Mouse (Mus musculus) regulatory T cell (primary cell): ENCODE results near the gene Pla2g4d.

Experiments used
- in situ Hi-C: fragments of 300-600 bp; cut with MboI, MseI; formaldehyde crosslinking; loops from one replicate; pipeline ENCODE4 v1.15.1; 2025; ENCODE audit warnings: high pct_unique_total_duplicates

The Pla2g4d gene

DNA sequence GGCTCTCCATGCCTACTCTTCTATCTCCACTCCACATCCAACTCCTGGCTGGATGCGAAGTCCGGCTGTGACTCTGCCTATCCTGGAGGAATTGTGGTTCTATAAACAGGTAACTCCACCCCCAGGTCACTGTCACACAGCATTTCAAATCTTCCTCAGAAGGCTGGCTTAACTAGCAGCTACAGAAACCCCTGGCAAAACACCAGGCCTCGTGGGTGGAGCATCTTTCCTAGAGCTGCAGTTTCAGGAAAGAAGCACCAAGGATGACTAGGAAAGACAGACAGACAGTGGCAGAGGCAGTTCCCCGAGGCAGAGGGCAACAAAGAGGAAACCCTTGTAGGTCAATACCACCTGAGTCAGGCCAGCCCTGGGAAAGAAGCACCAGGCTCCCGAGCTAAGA lies at the start of gene Pla2g4d:
Gene Pla2g4d, minus strand, starts transcription at position 203 of the 400 bp plus-strand sequence.
- in situ Hi-C loops, result no loop called here

DNA sequence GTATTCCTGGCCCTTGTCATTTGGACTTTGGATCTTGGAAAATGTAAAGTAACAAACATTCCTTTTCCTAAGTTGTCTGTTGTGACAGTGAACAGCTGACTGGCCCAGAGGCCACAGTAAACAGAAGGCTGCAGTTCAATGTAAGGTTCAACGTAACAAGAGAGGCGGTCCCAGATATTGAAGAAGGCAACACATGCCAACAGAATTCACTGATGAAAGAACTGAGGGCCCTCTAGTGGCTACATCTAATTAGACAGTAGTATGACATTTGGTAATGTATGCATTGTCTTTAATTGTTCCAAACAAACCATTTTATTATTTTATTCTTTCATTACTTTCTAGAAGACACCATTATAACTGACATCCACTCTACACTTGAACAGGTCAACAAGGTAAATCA lies 48.9 kb upstream of the Pla2g4d start:
- in situ Hi-C loops, result no loop called here

DNA sequence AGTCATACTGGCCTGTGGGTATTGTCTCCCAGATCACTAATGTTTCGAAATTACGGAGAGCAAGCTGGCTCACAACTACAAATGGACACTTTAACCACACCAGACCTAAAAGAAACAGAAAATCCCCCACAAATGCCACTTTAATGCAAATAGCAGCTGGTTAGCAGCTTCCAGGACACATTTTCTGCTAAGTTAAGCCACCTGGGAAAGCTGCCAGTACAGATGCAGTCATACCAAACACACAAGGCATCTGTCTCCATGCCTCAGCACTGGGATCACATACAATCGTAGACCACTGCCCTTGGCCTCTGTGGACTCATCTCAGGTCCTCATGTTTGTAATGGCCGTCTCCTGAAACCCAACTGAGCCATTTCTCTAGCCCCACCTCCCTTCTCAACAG lies 42.6 kb upstream of the Pla2g4d start:
- in situ Hi-C loops, result no loop called here

DNA sequence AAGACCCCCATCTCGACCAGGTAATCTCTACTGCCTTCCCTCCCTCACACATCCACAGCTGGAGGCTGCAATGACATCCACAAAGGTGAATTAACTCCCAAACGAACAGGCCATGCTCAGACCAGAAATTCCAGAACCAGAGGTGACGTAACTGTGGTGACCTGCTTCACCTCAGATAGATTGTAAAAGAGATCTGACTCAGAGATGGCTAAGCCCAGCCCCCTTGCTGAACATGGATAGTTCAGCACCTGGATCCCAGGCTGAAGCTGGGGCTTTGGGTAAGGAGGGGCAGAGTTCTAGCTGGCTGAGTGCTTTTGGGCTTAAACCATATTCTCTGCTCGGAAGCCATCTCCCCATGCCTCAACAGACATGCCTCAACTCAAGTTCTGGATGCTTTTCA lies 26.1 kb upstream of the Pla2g4d start:
- in situ Hi-C loops, result no loop called here

DNA sequence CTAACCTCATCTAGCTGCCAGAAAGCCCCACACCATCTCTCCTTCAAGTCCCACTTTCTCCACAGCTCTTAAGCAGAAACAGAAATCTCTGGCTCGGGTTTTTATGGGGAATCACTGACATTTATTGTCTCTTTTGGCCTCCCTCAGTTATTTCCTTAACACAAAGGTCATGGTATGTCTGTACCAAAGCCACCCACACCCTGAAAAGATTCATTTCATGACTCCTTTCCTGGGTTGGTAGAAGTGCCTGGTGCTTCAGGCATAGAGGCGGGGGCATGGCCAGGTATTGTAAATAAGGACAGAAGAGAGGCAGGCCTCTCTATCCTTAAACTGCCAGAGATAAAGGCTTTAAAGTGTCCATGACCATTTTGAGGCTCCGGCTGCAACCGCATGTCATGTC lies 25.5 kb upstream of the Pla2g4d start:
- in situ Hi-C loops, result no loop called here

DNA sequence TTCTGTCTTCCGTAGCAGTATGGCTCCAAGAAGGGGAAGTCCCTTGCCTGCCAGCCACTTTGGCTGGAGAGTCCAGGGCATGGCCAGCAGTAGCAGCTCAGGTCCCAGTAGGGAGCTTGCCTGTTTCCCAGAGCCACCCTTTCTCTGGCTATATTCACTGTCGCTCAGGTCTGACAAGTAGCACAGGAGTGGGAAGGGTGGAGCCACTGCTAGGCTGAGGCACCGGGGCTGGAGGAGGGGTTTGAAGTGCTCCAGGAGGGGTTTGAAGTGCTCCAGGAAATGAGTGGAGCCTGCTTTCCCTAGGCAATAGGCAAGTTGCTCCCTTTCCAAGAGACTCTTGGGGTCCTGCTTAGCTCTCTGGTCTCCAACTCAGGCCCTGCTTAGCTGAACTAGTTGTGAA lies 25.0 kb upstream of the Pla2g4d start, which contains the start of gene Pla2g4f:
Gene Pla2g4f, minus strand, starts transcription at position 190 of the 400 bp plus-strand sequence.
- in situ Hi-C loops, result no loop called here

DNA sequence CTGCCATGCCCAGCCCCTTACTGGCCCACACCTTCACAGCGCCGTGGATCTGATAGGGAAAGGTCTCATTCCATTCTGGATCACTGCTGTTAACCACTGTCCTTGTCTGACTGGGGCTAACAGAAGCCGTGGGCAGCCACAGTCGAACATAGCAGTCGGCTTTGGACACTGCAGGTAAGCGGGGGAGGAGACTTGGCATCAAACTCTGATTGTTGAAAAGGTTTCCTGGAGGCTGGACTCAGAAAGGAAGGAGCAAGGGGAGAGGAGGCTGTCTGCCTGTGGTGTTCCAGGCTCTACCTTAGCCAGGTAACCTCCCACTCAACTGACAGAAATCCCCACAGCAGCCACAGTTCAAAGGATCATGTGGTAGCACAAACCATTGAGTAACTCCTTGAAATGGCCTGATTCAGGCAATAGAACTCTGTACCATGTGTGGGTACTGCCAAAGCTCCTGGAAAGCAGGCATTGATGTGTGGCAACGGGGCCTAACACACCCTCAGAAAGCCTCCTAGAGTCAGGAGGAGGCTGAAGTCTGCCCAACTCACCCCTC lies 23.4 kb upstream of the Pla2g4d start:
- in situ Hi-C loops, result no loop called here

DNA sequence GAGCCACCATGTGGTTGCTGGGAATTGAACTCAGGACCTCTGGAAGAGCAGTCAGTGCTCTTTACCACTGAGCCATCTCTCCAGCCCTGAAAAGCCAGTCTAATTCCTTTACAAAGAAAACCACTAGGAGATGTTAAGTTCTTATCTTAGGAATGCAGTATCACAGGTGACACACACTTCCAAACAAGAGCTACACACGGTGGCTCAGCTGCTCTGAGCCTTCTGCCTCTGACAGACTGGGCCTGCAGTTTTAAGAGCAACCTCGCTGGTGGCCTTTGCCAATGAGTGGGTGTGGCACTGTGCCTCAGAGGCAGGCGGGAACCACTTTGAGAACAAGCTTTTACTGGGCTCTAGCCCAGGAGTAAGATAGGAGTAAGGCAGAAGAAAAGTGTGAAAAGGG lies 15.1 kb upstream of the Pla2g4d start:
- in situ Hi-C loops, result no loop called here

DNA sequence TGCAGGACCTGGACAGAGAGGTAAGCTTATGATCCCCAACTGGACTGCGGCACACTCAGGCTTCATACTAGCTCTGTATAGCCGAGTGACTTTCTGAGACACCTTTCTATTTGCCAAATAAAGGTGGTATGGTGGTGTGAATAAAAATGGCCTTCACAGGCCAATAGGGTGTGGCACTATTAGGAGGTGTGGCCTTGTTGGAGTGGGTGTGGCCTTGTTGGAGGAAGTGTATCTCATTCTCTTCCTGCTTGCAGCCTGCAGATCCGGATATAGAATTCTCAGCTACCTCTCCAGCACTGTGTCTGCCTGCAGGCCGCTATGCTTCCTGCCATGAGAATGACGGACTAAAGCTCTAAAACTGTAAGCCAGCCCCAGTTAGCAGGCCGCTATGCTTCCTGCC lies 12.1 kb upstream of the Pla2g4d start:
- in situ Hi-C loops, result no loop called here

DNA sequence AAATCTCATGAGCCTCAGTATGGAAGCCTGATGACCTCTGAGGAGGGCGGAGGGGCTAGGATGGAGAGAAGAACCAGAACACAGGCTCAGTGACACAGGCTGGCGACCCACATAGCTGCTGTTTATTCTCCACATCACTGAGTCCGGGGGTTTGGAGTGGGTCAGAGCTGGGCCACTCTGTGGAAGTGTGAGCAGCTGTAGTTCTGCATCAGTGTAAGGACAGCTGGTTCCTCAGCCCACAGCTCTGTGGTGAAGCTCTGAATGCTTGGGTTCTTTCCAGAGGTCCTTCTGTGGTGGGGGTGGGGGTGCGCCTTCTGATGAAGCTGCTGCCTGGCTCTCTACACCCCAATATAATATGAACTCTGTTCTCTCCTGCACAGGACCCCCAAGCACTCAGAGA lies 10.9 kb upstream of the Pla2g4d start:
- in situ Hi-C loops, result no loop called here

DNA sequence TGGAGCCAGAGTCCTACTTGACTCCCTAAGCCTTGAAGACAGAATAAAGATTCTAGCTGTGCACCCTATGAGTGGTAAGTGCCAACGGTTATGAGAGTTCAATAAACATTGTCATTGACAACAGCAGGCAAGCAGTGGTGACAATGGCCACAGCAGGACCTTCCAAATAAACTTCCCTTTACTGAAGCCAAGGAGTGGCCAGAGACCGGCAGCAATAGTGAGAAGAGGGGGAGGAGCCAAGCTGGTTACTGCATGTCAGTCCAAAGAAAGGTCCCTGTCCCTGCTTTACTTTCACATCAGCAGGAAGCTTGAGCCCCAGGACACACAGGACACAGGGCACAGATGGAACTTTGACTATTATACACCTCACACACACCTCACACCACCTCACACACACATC lies 7.2 kb upstream of the Pla2g4d start:
- in situ Hi-C loops, result no loop called here

DNA sequence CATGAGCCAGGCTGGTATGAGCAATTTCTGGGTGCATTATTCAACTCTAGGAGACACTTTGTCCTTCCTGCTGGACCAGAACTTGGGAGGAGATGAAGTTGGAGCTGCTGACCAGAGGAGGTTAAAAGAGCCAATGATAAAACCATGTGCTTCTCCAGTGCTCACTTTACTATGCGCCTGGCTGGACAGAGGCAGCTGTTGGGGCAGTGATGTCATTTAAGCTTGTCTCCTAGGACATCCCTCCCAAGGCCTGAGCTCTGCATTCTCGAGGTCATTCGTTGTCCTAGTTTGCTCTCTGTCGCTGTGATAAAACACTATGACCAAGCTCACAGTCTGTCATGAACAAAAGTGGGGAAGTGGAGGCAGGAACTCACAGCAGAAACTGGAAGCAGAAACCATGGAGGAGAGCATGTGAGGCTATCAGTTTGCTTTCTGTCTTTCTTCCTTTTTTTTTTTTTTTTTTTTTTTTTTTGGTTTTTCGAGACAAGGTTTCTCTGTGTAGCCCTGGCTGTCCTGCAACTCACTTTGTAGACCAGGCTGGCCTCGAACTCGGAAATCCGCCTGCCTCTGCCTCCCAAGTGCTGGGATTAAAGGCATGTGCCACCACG lies 2.6 kb upstream of the Pla2g4d start:
- in situ Hi-C loops, result no loop called here

DNA sequence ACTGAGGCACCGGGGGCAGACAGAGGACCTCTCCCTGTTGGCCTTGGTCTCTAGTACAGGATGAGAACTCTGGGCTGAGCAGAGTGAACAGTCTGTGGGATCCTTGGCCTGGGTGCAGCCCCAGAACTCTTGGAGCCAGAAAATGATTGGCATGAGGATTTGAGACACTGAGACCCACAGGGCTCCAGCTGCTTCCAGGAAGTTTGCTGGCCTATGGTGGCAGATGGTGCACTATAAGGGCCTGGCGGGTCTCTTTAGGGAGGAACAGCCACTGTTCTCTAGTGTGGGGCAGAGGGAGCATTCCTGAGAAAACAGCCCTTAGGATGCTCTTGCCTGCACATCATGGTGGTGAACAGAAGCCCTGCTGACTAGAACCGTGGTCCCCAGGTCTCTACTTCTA lies 596 bp downstream of the Pla2g4d start:
- in situ Hi-C loops, result no loop called here

DNA sequence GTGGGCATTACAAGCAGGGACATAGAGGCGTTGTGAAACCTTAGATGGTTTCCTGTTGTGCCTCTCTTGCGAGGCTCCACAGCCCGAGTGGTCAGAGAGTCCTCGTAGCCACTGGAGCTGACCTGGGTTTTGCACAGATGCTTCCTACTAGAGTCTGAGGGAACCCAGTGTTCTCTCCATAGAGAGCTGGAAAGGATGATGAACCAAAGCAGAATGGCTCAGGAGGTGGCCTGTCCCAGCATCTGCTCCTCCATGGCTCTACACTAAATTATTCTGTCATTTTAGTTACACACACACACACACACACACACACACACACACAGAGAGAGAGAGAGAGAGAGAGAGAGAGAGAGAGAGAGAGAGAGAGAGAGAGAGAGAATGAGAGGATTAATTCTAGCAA lies 3.4 kb downstream of the Pla2g4d start:
- in situ Hi-C loops, result no loop called here

DNA sequence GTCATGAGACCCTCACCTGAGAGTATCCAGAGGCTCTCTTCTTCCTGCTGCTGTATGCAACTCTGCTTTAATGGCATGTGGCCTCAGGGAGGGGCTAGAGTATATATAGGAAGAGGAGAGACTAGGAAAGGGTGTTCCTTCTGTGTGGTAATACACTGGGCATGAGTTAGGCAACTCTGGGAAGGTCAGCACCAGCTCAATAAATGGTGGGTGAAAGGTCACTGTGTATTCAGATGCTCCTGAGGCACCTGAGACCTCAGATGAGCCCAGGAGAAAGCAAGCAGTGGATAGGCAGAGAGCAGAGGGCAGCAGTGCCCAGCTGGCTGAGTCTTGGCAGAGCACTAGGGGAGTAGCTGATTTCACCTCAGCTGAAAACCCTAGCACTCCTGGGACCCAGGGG lies 4.3 kb downstream of the Pla2g4d start:
- in situ Hi-C loops, result loop anchor here (5.0 kb wide), 1 partner anchor 97 kb away; no protein-coding TSS in a partner anchor

DNA sequence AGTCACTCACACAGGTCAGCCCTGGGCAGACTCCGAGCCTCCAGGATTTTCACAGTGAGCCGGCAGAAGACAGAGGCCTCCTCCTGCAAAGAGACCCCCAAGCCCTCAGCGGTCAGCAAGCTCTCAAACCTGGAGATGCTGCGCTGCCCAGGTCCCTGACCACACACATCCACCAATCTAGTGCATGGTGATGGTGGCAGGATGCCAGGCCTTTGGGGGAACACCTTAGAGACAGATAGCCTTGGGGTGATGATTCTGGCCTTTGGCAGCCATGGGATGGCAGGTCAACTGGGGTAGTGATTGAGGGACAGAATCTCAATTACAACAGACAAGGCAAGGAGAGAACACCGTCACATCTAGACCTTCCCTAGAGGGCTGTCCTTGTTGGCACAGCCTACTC lies 4.9 kb downstream of the Pla2g4d start:
- in situ Hi-C loops, result loop anchor here (5.0 kb wide), 1 partner anchor 97 kb away; no protein-coding TSS in a partner anchor

DNA sequence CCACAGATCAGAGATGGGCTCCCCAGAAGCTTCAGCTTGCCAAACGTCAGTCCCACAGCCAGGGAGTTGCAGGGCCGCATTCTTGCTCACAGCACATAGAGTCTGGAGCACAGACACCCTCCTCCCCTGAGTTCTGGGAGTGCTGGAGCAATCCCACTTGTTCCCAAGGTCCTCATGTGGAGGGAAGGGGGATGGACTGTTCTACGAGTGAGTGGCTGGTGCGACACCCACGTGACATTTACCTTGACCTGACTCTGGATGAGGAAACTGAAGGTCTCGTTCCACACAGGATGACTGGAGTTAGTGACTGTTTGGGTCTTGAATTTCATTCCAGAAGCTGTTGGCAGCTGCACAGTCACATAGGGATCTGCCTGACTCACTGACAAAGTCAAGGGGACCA lies 5.4 kb downstream of the Pla2g4d start:
- in situ Hi-C loops, result loop anchor here (5.0 kb wide), 1 partner anchor 96 kb away; no protein-coding TSS in a partner anchor

DNA sequence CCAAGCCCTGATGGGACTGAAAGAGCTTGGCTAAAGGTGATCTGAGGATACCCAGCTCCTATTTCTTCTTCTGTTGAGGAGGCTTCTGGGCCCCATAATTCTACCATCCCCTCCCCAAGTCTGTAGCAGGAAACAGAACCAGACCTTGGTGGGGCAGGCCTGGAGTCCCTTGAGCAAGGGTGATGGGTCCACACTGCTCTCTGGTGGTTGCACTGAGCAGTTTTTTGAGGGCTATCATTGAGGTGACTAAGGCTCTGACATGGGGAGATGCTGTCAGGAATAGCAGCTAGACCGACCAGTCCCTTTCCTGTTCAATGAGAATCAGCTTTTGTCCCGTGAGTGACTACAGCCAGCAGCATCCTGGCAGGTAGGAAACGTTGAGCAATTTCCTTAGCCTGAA lies 7.8 kb downstream of the Pla2g4d start:
- in situ Hi-C loops, result loop anchor here (5.0 kb wide), 1 partner anchor 94 kb away; no protein-coding TSS in a partner anchor

DNA sequence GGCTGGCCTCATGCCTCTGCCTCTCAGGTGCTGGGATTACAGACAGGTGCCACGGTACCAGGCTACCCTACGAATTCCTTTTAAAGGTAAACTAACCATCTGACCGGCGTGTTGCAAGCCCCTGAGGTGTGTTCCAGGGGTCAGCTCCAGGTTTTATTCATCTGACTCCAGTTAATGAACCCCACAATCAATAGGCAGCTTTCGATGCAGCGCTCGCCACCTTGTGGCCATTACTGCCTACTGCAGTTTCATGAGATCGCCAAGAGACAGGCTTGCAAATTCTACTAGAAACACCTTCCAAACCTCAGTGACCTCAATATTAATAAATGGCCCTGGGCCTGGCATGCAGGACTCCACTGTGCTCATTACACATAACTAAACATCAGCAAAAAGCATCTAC lies 9.0 kb downstream of the Pla2g4d start:
- in situ Hi-C loops, result loop anchor here (5.0 kb wide), 1 partner anchor 93 kb away; no protein-coding TSS in a partner anchor

DNA sequence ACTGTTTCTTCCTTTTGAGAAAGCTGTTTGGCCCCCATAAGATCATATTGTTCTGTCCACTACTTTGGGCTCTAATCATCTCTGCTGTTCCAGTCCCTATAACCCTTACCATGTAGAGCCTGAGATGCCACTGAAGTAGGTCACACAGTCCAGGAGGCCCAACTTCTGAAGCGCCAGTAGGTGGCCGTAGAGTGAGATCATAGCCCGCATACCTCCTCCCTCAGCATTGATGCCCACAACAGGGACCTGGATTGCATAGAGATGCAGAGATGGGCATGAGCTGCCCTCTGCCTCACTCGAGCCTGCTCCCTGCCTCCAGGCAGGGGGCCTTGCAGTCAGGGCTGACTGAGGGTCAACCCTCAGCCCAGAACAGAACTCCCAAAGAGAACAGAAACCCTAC lies 12.0 kb downstream of the Pla2g4d start:
- in situ Hi-C loops, result no loop called here

DNA sequence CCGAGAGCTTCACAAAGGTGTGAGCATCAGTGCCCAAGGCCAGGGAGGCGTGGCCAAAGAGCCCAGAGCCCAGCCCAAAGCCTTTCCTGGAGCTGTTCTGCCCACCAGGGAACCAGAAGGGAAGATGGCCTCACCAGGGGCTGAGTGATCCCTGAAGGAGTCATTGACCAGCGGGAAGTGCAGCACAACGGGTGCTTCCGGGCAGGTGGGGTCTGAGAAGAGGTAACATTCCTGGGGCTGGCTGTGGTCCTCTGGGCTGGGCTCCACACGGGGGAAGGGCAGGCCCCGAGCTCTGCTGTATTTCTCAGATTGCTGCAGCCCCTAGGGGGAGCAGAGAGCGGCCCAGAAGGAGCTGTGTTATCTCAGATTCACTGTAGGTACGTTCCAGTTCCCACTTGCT lies 20.4 kb downstream of the Pla2g4d start:
- in situ Hi-C loops, result no loop called here

DNA sequence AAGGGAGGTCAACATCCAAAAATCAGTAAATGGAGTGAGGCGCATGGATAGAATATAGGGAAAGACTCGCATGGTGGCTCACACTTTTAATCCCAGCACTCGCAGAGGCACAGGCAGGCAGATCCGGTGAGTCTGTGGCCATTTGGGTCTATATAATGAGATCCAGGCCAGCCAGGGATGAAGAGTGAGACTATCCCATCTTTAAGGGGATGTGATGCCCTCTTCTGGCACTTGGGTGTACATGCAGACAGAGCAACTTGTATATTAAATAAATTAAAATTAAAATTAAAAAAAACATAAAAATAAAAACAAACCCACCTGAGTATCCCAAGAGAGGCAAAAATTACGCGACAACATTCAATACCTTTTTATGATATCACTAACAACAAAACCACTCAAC lies 23.5 kb downstream of the Pla2g4d start:
- in situ Hi-C loops, result no loop called here

DNA sequence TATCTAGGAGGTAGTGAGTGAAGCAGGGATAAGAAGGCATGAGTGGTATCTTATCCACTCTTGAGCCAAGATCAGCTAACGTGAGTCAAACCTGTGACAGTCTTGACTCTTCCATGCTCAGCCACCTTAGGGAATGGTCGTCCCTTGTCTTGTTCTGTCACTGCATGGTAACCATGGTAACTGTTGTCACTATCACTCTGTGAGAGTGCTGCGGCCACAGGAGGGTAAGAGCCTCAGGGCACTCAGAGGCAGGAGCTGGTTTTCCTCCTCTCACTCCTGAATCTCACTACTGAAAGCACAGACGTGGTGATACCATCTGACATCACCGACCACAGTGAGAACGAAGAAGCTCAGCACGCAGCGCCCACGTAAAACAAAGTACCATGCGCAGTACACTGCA lies 24.1 kb downstream of the Pla2g4d start:
- in situ Hi-C loops, result no loop called here

DNA sequence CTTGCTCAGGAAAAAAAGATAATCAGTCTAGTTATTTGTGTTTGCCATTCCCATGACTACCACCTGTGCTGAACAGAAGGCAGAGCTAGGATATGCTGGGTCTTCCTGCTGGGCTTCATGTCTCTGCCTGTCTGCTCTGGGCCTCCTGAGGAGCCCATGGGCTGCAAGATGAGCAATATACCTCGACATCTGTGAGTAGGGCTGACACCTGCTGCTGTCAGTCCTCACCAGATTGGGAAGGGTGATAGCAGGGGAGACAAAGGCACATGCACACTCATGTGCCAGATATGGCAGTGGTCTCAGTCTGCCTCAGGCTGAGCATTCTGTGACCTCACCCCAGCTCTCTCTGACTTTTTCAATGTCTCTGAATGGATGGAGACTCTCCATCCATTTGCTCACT lies 26.1 kb downstream of the Pla2g4d start:
- in situ Hi-C loops, result no loop called here
